Mouse (Mus musculus): ENCODE results near the gene Wrb.
A peak's percentile ranks its signal among the peaks of the same experiment; 100 is the strongest.

The Wrb gene

GRCm38 (mm10) chr16:96158511-96159080 is 13.4 kb downstream of the Wrb start:
- DNase-seq (ENCODE audit: low spot score) = peak; percentile 31

GRCm38 (mm10) chr16:96159091-96159731 is 14.0 kb downstream of the Wrb start:
- DNase-seq (ENCODE audit: low spot score) = peak; percentile 84

- DNase-seq (ENCODE audit: low spot score) = no peak
These were observed 14.7 kb downstream of the Wrb start for GRCm38 (mm10) chr16:96159794-96160346.

- DNase-seq (ENCODE audit: low spot score) = no peak
These were observed 15.7 kb downstream of the Wrb start for GRCm38 (mm10) chr16:96160927-96161326.

- no peak for DNase-seq (ENCODE audit: low spot score)
These were observed 16.1 kb downstream of the Wrb start for GRCm38 (mm10) chr16:96161336-96161735.

- DNase-seq (ENCODE audit: low spot score) = no peak
These were observed 20.6 kb downstream of the Wrb start for GRCm38 (mm10) chr16:96165723-96166264.

GRCm38 (mm10) chr16:96168837-96169236 is 23.6 kb downstream of the Wrb start:
- DNase-seq (ENCODE audit: low spot score) = no peak

- no peak for DNase-seq (ENCODE audit: low spot score)
These were observed 28.4 kb downstream of the Wrb start for GRCm38 (mm10) chr16:96173648-96174047.

- peak; percentile 7 for DNase-seq (ENCODE audit: low spot score)
These were observed 30.2 kb downstream of the Wrb start for GRCm38 (mm10) chr16:96175399-96175798.

GRCm38 (mm10) chr16:96179156-96179555 is 33.9 kb downstream of the Wrb start:
- DNase-seq (ENCODE audit: low spot score) = no peak

GRCm38 (mm10) chr16:96187619-96188018 is 42.4 kb downstream of the Wrb start:
- DNase-seq (ENCODE audit: low spot score) = no peak

GRCm38 (mm10) chr16:96191531-96192506 is 46.6 kb downstream of the Wrb start, which contains the start of gene Lca5l:
Gene Lca5l (minus strand): TSS chr16:96192271.
- peak; percentile 100 for DNase-seq (ENCODE audit: low spot score)

GRCm38 (mm10) chr16:96199913-96200701 is 54.9 kb downstream of the Wrb start, which contains the start of gene Sh3bgr:
Gene Sh3bgr (plus strand): TSS chr16:96200450.
- DNase-seq (ENCODE audit: low spot score) = peak; percentile 79

GRCm38 (mm10) chr16:96200702-96201028 is 55.5 kb downstream of the Wrb start:
- no peak for DNase-seq (ENCODE audit: low spot score)

- DNase-seq (ENCODE audit: low spot score) = peak; percentile 14
These were observed 56.5 kb downstream of the Wrb start for GRCm38 (mm10) chr16:96201485-96202232.

Data from embryo, embryonic 10.5 days (tissue).